Mouse (Mus musculus) layer of hippocampus, adult 9-10 months (tissue): ENCODE measurements around the gene Prcp.
A peak's percentile ranks its signal among the peaks of the same experiment; 100 is the strongest.

ENCODE experiments used
- DNase-seq: peaks from one replicate; pipeline ENCODE4 v3.0.0; 2022; ENCODE audit warnings: low spot score

Prcp gene

DNA sequence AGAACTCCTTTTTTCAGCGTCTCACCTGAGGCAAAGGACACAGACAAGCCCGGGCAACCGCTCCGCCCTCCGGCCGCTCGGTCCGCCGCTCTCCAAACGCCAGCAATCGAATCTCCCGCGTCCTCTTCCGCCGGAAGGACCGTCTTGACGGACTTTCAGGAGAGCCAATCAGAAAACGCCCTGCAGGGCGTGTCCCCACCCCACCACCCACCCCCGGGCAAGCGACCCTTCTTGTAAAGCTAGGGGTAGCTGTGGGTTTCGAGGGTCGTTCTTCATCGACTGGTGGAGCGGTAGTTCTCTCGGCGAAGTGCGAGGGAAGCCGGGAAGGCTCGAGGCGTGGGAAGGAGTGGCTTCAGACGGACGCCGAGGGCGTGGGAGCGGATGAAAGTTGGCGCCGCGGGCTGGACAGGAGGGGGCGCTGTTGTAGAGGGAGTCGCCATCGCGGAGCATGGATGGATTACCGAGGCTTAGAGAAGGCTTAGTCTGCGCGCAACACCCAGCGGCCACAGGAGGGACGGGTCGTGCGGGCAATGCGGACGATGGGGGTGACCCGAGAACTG is at the start of gene Prcp, which contains the start of gene Ddias:
Prcp (plus strand) TSS at position 355 of the 560 bp plus-strand sequence.
Ddias (minus strand) TSS at position 132 of the 560 bp plus-strand sequence.
- peak; percentile 80 for DNase-seq

DNA sequence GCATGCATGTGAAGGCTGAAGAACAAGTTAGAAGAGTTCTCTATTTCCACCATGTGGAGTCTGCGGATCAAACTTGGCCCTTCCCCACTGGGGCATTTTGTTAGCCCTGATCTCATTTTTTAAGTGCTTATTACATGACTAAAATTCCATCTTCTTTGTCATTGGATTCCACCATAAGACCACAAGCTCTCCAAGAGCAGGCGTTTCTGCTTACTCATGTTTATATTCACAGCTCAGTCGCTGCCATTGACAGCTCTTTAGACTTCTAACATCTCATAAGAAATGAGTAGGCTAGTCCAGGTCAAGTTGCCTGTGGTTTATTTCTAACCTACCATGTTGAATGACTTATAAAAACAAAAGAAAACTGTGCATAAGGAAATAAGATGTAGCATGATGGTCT is 48.0 kb upstream of the Prcp start:
- DNase-seq, result no peak

DNA sequence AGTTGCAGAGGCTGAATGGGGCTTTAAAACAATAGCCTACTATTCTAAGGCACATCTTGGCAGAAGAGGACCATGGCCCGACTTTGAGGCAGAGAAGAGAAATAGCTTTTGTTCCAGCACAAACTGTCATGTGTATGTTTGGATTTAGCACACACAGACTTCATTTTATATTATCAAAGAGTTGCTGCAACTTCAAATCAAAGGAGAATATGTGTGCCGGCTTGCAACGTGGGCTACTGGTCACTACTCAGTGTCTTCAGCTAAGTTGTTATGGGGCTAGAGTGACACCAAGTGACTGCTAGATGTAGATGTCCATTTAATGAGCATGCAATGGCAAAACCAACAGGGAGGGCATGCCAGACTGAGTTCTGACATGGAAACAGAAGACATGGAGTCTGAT is 46.3 kb upstream of the Prcp start:
- peak; percentile 35 for DNase-seq

DNA sequence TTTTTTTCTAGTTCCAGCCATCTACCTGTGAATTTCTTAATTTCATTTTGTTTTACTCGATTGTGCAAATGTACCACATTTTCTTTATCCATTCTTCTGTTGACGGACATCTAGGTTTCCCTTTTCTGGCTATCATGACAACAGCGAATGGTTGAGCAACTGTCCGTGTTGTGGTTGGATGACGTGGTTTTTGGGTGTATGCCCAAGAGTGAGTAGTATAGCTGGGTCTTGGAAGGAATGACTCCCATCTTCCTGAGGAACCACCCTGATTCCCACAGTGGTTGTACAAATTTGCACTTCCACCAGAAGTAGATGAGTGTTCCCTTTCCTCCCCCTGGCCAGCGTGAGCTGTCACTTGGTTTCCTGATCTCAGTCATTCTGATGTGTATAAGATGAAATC is 41.9 kb upstream of the Prcp start:
- no peak for DNase-seq

DNA sequence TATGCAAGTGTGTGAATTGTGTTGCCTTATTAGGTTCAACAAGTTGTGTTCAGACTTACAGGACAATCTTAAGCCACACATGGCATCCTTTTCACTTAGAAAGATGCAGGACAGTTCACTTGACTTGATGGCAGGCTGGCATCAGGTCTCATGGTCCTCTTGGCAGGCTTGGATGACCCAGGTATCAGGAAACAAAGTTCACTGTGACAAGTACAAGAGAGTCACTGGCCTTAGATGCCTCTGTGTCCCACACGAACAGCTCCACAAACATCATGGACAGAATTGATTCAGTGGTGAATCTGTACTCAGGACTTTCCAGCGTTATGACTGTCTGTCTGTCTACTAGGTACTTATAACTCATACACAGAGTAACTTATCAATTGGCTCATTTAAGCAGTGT is 39.9 kb upstream of the Prcp start:
- no peak for DNase-seq

DNA sequence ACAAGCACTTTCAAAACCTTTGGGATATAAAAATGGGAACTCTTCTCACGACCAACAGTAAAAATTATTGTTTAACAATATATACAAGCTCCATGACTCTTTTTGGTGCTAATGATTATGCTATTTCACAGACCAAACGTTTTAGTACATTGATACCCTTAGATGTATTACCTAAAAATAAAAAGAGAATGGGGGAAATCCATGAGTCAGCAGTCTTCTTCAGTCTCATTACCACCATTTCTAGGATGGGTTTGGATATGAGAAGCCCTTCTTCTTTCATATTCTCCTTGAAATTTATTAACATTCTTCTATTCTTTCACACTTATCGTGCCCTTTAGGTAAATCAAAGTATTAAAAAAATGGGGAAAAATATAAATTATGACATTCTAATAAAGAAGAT is 37.8 kb upstream of the Prcp start:
- DNase-seq, result no peak

DNA sequence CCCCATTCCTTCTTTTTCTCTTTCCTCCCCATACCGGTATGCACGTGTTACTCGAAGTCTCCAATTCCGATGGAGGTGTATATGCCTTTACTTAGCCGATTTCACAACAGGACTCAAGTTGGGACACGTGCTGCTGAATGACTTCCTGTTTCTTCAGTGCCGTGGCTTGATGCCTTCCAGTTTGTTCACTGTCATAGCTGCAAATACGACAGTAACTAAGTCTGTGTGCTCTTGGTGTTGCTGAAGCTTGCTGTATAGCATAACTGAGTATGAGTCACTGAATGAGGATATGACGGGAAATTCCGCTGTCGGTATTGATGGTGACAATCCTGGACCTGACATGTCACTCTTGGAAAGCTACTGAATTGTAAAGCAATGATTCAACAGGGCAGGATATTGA is 37.0 kb upstream of the Prcp start:
- DNase-seq, result no peak

DNA sequence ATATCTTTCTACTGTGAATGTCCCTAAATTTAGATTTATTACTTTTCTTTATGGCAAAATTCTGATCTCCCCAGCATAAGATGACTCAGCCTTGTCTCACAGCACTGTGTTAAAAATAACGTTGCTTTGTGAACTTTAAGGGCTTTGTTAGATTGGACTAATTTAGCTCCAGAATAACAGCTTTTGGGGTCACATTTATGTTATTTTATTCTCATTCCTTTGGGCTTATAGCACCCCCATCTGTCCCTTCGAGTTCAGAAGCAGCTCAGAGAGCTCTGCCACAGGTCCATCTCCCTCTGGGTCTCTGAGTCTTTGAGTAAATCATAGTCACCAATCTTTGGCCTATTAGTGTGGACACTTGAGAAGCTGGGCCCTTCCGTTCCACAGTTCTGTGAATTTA is 36.4 kb upstream of the Prcp start:
- no peak for DNase-seq

DNA sequence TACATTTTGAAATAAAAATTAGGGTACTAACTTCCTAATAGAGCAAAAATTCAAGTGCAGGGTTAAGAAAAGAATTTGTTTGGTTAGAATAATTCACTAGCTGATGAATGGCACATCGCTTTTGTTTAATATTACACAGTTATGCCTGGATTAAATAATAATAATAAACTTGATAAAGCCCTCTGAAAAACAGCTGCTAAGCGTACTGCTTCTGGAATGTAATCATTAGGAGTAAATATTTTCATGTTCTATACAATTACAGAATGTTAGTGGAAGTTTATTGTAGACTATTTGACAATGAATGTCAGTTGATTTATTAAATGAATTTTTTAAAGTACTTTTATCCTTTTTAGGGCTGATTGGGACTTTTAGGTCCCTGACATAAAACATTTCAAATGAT is 32.0 kb upstream of the Prcp start:
- no peak for DNase-seq

DNA sequence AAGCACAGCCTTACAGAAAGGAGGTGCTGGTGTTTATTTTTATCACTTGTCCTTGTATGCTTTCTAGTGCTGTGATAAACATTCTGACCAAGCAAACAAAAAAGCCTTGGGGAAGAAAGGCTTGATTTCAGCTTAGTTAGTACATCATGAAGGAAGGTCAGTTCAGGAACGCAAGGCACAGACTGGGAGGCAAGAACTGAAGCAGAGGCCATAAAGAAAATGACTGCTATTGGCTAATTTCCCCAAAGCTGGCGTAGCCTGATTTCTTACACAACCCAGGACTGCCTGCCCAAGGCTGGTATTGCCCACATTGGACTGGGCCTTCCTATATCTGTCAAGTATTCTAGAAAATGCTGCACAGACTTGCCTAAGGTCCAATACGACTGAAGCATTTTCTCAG is 26.0 kb upstream of the Prcp start:
- DNase-seq, result no peak

DNA sequence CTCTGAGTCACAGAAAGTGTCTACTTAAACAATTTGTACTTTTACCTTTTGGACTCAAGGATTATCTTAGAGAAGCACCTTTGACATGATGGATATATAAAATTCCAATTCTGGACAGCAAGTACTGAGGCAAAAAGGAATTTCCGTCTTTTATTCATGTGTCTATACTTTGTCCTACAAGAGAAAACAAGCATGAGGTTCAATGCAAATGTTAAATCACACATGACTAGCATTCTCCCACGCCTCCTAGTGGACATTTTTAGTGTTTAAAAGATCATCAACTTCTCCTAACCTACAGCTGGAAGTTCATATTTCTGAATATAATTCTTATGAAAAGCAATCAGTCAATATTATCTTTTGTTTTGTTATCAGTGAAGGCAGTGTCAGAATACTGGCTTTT is 7.7 kb upstream of the Prcp start:
- peak; percentile 46 for DNase-seq

DNA sequence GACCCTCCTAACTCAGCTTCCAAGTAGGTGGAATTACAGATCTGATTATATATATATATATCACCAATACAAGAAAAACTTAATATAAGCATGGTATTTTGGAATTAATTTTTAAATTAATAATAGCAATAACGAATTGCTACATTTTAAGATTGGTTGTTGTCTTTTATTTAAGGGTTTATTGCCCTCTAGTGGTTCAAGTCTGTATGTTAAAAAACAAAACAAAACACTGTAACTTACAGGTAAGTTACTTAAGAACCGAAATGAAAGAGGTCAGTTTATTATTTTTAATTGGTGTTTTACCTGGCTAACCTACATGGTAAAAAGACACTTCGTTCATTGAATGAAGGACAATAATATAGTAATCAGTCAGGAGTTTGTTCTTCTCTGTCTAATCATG is 4.1 kb upstream of the Prcp start:
- DNase-seq, result no peak

DNA sequence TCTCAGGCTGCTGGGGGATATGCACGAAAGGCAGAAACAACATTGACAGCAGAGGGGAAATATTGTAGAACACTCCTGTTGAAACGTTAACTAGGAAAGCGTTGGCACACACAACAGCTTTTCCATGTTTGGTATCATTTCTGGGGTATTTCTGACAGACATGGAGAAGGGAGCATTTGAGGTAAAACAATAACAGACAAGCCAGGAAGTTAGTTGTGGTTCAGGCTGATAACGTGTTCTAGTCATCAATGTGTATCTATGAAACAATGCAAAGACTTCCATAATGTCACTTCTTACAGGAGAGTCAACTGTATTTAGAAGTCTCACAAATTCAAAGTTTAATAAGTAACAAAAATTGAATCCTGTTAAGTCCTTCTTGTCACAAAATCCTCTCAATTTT is 2.7 kb upstream of the Prcp start:
- DNase-seq, result no peak

DNA sequence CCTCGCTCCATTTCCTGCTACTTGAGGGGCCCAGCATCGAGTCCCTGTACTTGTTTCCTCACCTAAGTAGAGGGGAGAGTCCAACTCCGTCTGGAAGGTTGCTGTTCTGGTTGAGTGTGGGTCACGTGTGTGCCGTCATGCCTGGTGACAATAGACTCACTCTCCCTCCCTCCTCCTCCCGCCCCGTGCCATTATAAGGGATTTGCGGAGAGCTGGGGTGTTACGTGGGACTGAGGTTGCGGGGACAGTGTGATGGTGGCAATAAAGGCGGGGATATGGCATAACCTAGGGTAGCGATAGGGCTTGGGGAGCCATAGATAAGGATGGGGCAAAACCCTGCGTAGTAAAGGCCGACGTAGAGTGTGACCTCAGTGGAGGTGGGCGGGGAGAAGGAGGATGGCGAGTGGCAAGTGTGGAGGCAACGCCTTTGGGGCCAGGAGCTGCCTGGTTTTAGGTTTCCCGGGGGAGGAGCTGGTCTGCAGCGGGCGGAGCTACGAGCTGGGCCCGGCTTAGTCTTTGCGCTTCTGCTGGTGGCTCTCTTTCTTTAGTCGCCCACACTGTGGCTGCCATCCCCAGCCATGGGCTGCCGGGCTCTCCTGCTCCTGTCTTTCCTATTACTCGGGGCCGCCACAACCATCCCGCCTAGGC is 615 bp downstream of the Prcp start:
- peak; percentile 79 for DNase-seq

DNA sequence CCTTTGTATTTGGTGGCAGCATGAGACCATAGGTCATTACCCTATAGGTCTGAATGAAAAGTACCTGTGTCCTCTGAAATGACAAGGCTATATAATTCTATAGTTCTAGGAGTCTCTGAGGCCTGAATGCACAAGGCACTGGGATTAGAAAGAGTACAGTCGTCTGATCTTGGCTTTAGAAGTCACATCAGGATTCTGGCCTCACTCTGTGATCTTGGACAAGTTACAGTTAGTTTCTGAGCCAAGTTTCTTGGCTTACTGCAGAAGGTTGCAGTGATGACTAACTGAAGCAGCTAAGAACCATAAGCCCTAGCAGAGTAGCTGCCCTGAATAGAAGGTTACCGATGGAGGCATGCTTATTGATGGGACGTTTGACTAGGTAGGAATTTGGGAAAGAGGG is 1.8 kb downstream of the Prcp start:
- DNase-seq, result no peak

DNA sequence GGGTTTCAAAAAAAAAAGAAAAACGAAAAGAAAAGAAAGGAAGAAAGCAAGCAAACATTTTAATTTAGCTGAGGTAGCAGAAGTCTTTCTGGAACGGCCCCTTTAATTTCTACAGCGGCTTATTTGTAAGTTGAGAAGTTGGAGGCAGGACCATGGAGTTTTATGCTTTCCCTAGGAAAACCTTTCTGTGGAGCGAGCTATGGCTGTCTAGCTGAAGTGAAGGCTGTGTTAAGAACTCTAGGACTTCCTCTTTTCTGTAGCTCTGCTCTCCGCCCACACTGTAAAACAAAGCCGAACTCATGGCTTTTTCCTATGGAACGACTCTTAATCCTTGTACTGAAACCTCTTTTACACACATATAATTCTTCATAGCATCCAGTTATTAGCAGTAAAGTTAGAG is 2.3 kb downstream of the Prcp start:
- no peak for DNase-seq

DNA sequence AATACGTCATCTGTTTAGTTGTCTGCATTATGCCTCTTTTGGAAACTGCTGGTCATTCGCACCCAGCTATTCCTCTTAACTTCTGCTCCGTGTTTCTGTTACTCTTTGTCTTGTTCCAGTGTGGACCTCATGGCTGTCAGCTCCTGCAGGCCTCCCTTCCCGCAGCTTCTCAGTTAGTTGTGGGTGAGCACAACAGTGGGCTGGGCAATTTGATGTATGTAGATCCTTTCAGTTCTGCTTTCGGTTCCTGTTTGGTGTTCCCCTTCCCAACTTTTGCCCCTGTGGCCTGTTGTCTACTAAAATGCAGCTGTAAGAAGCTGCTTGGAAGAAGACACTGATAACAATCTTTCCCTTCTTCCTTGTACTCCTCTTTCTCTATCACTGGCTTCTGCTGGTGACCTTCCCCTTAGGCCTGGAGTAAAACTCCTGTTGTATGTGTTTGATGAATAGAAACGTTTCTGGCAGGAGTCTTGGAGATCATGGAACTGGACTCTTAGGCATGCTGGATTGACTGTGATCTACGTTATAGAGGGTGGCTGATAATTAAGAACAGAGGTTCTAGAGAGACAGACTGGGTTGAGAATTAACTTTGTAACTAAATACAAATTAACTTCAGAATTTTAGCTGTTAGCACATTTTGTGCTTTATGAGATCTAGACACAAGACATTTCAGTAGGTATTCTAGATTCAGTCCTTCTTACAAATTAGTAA is 4.5 kb downstream of the Prcp start:
- DNase-seq, result no peak

DNA sequence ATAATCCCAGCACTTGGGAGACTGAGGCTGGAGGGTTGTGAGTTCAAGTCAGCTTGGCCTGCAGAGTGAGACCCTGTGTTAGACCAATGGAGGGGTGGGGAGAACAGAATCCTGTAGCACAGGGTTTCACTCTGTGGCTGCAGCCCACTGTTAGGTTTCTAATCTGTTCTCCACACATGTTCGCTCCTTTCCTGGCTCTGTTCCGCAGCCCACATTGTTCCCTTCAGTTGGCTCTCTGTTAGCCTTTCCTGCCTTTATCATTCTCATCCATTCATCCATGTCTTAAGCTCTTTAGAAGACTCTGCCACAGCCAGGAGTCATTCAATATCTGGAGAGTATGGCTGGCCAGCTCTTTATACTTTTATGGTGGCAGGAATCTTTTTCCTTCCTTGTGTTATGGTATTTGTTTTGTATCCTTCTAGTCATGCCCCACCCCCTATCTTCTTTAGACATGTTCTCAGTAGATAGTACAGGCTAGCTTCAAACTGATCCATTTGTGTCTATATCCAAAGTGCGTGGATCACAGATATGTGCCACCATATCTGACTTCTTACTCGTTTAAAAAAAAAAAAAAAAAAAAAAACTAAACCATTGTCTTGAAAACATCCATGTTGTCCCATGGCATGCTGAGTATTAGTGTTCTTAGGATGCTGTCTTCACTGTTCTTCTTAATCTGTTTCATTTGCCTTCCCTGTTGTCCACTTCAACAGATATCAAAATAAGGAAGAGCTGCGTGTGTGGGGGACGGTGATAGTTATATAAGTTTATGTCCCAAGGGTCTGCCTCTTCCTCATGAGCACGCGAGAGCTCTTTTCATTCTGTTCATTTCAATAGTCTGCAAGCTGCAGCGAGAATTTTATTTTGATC is 9.8 kb downstream of the Prcp start:
- DNase-seq, result no peak

DNA sequence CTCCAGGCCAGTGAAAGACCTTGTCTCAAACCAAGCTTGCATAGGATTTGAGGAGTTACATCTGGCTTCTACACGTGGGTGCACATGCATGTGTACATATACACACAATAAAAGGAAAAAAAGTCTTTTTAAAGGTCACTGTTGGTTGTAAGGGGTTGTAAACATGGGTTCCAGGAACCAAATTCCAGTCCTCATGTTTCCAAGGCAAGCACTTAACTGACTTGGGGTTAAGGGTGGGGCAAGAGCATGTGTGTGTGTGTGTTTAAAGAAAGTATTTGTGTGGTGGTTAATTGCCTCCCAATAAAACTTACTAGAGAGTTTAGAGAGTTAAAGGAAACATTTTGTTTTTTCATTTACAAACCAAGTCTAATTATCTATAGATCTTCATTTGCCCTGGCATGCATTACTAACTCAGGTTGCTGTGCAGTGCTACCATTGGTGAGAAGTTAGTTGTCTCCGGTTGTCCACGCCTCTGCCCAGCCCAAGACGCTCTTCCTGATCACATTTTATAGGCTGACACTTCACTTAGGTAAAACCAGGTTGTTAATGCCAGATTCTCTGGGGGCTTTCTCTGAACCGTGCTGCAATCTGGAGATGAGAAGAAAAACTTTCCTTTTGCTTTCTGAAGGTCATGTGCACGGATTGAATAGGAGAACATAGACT is 10.9 kb downstream of the Prcp start:
- no peak for DNase-seq

DNA sequence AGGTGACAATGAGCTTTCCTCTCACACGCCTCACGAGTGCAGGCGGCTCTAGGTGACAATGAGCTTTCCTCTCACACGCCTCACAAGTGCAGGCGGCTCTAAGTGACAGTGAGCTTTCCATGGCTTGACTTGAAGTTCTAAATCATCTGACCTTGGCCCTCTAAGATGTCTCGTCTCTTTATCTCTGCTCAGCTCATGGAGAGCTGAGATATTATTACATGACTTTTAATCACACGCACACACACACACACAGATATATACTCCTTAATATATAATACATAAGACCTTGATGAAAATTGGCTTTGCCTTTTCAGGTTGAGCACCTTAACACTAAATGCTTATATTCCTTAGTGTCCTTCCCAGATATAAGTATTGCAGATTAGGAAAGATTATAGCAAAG is 12.5 kb downstream of the Prcp start:
- no peak for DNase-seq

DNA sequence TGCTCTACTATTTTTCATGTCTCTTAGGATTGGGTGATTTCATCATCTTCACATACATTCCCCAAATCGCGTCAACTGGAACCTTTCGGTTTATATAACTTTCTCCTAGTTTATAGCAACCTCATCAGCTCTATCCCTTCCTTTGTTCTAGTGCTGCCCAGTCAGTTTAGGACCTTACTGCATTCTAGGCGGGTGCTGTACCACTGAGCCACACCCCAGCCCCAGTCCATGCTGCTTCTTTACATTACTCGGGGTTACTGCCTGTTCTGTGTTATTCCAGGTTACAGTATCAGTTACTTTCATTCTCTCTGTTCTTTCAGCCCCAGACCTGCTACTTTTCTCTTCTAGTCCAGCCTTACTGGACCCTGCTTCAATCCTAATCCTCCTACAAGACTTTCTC is 13.0 kb downstream of the Prcp start:
- DNase-seq, result no peak

DNA sequence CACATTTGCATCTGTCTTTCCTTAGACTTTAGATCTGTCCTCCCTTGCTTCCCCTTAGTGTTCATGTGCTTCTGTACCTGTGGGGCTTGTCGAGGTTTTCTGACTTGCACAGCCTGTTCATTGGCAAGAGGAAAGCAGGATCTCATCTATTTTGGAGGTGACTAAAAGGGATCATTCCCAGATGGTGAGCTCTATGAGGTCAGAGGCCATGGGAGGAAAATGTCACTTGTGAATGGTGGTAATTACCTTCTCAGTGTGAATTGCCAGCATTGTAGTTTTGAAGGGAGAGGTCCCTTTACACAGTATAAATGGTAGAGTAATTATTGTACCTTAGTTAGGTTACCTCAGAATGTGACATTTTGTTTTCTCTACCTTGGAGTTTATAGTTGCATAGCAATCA is 15.9 kb downstream of the Prcp start:
- no peak for DNase-seq
